Mouse (Mus musculus): ENCODE data around the gene Pomp.

The Pomp gene

GRCm38 (mm10) chr5:147860449-147861261 is at the start of gene Pomp:
Gene Pomp (plus strand): TSS chr5:147860461.
- peak; percentile 93 for DNase-seq (ENCODE audit: low read depth)

DNA sequence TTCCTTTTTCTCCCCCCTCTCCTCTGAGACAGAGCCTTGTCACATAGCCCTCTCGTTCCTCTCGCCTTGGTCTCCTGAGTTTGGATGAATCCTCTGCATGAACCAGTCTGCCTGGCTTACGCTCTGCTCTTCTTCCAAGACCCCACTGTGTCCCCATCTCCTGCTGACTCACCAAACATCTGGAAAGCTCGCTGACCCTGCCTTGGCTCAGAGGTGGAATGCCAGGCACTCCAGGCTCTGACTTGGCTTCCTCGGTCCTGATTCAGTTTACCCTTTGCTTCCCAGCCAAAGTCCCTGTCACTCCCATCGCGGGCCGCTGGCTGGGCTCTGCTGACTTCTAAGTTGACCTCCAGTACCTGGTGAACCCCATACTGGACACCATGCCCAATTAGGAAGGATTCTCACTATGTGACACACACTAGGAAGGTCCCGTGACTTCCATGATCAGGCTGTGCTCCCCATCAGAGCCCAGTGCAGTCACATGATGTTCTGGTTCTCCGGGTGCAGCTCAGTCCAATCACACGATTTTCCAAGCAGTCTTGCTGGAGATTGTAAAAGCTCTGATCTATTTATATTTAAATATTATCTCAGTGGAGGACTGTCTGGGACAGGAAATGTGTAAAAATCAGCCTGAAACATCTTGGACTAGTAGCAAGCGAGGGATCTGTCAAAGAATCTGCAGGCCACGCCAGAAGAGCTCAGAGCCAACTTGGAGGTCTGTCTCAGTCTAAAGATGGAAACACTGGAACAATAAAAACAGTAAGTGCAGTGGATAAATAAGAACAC is 47.8 kb upstream of the Pomp start:
- DNase-seq (ENCODE audit: low read depth), result no peak

- DNase-seq (ENCODE audit: low read depth), result no peak
Measured at GRCm38 (mm10) chr5:147814971-147815370, 45.3 kb upstream of the Pomp start.

DNA sequence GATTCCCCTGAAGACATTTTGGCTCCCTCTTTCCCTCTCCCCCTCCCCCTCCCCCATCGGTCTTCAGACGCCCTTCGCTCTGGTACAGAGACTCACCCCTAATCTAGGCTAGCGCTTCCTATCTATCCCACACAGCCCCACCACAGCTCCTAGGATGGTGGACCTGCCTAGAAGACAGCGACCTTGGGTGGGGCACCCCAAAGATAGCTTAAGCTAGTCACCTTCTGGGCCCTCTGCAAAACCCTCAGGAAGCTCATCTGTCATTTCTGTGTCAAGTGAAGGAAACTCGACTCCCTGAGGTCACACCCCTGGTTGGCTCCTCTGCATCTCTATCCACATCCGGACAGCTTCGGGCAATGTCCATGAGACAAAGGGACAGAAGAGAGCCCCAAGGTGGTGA is 44.7 kb upstream of the Pomp start:
- no peak for DNase-seq (ENCODE audit: low read depth)

DNA sequence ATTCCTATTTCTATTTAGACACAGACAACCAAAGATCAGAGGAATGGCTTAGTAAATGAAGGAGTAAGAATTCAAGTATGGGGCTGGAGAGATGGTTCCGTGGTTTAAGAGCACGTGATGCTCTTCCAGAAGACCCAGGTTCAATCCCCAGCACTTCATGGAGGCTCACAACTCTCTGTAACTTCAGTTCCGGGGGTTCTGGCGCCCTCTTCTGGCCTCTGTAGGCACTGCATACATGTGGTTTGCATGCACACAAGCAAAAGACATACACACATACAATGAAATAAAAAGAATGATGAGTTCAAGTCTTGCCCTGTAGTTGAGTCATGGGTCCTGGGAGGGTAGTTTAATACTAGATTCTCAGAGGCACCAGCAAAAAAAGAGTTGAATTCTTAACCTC is 43.8 kb upstream of the Pomp start:
- DNase-seq (ENCODE audit: low read depth), result peak; percentile 10

GRCm38 (mm10) chr5:147817747-147818496 is 42.3 kb upstream of the Pomp start:
- DNase-seq (ENCODE audit: low read depth), result no peak

GRCm38 (mm10) chr5:147818866-147819265 is 41.4 kb upstream of the Pomp start:
- no peak for DNase-seq (ENCODE audit: low read depth)

DNA sequence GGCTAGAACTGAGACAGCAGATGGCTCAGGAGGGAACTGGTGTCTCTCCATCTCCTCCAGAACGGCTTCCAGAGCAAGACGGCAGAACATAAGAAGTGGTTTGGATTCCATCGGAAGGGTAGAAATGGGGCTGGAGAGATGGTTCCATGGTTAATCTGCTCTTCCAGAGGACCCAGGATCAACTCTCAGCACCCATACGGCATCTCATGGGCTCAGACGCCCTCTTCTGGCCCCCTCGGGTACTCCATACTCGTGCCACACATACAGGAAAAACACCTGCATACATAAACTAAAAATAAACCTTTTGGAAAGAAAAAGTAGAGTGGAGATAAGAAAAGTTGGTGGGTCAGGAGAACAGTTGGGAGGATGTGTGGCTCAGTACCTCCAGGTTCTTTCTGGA is 40.4 kb upstream of the Pomp start:
- no peak for DNase-seq (ENCODE audit: low read depth)

DNA sequence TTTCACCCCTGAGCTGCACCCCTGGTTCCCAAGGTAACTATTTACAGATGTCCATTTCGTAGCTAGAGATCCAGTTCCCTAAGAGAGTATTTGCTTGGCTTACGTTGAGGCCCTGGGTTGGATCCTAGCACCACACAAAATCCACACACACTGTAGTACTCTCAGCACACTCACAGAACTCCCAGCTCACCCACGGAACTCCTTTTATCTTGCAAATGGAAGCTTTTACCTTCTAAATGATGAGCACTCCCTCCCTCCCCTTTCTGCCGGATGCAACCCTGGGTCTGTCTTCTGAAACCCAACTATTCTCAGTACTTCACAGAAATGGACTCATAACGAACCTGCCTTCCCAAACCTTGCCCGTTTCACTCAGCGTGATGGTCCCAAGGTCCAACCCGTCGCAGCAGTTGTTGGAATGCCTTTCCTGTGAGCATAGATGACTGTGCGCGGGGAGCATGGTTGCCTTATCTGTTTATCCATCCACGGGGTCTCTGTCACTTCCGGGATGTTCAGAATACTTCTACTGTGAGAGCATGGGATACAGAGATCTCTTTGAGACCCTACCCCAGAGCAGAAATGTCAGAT is 36.1 kb upstream of the Pomp start:
- DNase-seq (ENCODE audit: low read depth), result no peak

DNA sequence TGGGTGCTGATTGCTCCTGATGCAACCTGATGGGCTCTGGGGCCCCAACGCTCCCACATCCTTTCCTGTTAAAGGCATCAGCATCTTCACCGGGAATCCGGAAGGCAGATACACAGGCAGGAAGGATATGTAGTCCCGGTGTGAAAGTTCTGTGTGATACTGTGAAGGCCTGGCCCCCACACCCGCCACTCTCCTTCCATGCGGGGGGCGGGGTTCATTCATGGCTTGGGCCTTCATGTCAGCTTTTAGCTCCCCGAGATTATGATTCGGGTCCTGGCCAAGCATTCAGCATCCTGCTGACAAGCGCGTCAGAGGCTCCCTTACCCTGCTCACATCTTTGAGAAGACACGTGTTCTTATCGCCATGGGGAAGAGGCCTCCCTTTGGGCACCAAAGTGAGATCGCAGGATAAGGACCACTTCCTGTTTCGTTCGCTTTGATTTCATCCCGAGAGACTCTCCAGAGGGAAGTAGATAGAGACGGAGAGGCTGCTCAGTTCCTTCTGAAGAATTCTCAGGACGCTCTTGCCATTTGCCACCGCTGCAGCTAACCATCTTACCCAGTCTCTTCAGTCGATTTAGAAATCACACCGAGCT is 34.8 kb upstream of the Pomp start:
- no peak for DNase-seq (ENCODE audit: low read depth)

GRCm38 (mm10) chr5:147826091-147826490 is 34.2 kb upstream of the Pomp start:
- no peak for DNase-seq (ENCODE audit: low read depth)

DNA sequence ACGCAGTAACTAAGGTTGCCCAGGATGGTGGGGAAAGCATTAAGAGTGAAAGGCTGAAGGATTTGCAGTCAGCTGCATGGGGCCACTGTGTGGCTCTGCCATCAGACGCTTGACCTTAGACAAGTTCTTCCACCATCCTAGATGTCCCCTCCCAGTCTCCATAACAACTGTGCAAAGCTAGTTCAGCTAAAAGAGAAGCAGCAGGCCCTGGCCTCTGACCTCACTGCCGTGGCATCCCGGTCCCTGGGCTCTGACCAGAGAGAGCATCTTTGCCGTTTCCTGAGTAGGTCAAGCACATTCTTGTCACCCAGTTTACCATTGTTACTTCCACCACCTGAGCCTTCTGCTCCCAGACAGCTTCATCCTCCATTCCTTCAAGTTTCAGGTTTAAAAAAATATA is 33.7 kb upstream of the Pomp start:
- no peak for DNase-seq (ENCODE audit: low read depth)

GRCm38 (mm10) chr5:147828846-147829245 is 31.4 kb upstream of the Pomp start:
- no peak for DNase-seq (ENCODE audit: low read depth)

DNA sequence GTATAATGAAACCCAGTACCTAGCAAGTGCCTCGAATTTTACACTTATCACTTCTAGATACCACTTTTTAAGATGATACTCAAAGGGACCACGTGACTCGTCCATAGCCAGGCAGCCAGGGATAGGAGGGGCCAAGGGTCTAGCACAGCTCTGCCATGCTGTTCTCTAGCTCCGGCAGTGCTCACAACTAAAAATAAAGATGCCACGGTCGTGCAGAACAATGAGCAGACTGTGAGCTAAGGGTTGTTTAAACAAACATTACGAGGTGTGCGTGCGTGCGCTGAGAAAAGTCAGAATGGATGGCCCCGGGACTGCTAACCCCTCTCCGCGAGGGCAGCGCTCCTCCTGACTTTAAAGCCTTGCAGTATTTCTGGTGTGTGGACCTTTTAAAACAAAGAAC is 27.4 kb upstream of the Pomp start:
- no peak for DNase-seq (ENCODE audit: low read depth)

- DNase-seq (ENCODE audit: low read depth), result no peak
Measured at GRCm38 (mm10) chr5:147834841-147835500, 25.3 kb upstream of the Pomp start.

- DNase-seq (ENCODE audit: low read depth), result no peak
Measured at GRCm38 (mm10) chr5:147839418-147839817, 20.8 kb upstream of the Pomp start.

DNA sequence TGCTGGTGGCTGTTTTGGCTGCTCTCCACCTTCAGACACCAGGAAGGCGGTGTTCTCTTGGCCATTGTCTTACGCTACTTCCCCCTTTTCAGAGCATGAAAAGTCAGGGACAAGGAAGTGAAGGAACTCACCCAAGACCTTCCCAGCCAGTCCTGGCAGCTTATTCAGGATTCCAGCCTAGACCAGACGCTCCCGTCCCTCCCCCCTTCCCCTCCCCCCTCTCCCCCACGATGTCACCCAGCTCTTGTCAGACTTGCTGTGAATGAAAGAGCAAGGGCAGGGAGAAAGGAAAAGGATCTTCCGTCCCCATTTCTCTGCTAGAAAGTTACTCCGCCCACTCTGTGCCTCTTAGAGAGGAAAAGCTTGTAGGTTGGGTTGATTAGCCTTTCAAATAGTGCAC is 16.9 kb upstream of the Pomp start:
- DNase-seq (ENCODE audit: low read depth), result no peak

GRCm38 (mm10) chr5:147845319-147845718 is 14.9 kb upstream of the Pomp start:
- DNase-seq (ENCODE audit: low read depth), result no peak

GRCm38 (mm10) chr5:147847361-147847760 is 12.9 kb upstream of the Pomp start:
- DNase-seq (ENCODE audit: low read depth), result no peak

DNA sequence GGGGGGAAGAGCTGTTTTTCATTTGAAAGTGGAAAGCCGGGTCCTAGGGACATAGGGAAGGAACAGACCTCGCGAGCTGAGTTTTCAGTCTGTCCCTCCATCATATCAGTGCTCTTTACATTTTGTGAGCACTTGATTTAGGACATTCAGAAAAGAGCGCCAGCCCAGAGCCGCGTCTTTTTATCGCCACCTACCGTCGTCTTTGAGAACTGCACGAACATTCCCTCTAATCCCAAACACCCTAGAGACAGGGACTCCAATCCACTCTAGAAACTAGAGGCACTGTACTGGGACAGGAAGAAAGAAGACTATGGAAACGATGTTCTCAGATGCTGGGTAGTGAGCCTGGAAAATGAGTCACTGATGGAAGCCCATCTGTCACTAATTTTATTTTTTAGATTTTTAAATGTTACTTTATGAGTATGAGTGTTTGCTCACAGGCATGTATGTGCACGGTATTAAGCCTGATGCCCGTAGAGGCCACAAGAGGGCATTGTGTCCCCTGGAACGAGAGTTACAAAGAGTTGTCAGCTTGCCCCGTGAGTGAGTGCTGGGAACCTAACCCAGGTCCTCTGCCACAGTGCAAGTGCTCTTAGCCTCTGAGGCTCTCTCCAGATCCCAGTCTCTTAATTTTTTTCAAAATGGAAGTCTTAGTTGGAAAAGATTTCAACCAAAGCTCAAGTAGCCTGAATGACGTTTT is 11.9 kb upstream of the Pomp start:
- peak; percentile 76 for DNase-seq (ENCODE audit: low read depth)

DNA sequence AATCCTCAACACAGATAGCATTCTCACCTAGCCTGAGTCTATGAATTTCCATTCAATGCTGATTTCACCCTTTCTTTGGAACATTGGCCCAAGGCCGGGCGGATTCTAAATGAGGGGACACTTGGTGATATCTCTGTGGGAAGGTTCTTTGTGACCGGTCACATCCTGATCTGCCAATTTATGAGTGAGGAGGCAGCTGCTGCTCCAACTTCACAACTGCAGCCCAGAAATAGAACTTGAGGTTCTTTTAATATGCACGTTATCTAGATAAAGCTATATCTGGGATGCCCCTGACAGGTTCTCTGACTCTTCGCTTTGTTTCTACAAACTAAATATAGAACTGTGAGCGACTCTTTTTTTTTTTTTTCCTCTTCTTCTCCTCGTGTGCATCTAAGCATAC is 10.1 kb upstream of the Pomp start:
- no peak for DNase-seq (ENCODE audit: low read depth)
